Mouse (Mus musculus) myocyte (in vitro differentiated cells): Measurements from ENCODE around the gene Akr1c21.

Experiments
- MAX ChIP-seq: IDR thresholded peaks from one replicate; pipeline ENCODE4 v1.6.1; 2011; ENCODE audit warnings: low read depth, mild to moderate bottlenecking, control low read depth
- POLR2A ChIP-seq: IDR thresholded peaks from one replicate; pipeline ENCODE4 v1.6.1; 2011; ENCODE audit warnings: low read depth, mild to moderate bottlenecking, control low read depth, moderate library complexity; ENCODE audit not compliant: insufficient read length
- TCF12 ChIP-seq: IDR thresholded peaks from one replicate; pipeline ENCODE4 v1.6.1; 2011; ENCODE audit warnings: mild to moderate bottlenecking, control low read depth; ENCODE audit not compliant: poor library complexity, insufficient read depth, severe bottlenecking

DNA sequence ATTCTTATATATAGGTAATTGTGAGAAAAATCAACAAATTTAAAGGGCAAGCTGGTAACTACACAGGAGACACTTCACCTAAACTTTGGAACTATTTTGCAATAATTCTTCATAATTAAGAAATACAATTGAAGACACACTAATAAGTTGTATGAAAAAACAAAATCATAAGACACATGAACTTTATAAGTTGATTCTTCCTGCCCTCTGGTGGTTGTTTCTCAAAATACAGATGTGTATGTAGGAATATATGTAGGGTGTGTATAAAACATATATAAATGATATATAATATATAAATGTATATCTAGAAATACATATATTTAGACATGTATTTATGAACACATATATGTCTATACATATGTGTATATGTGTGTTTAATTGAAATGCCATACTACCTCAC, 37.0 kb downstream of the Akr1c21 start:
- TF ChIP-seq MAX (no peak), TCF12 (no peak), POLR2A (no peak)
